Mouse (Mus musculus): ENCODE measurements at regions not wholly inside any gene's neighbourhood (a gene's known extent, or its start where the extent isn't known, plus 50 kb on each side); places are given as distances from the start of the nearest gene placed in this dataset.

DNA sequence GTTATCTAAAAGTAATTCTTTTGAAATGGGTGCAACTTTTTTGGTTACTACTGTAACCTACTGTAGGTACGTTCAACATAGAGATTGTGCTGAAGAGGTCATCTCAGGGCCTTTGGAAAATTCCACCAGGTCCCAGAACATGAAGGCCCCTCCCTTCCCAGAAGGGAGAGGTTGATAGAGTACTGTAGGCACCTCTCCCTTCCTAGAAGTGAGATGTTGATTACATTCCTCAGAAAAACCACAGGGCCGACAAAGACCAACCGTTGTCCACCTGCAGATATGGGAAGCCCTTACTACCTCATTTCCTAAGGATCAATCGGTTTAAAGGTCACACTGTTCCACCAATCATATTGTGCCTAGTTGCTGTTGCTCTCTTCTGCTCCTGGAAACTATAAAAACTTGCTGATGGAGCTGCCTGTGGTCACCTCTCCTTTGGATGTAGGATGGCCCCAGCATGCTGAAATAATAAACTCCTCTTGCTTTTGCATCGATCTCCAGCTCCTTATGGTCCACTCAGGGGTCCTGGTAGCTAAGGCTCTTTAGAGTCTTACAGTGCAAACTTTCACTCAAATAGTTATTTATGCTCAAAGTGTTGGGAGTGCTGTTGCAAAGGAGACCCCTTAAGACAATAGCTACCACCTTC, 269.2 kb downstream of the Wdr20rt start:
- Histone ChIP-seq H3K27ac (ENCODE audit: insufficient read depth, low read depth) (no peak overlapping the region), H3K27me3 (replicated peaks) (no peaks in the 10 kb centered on the region), H3K9ac (ENCODE audit: insufficient read depth, low read depth) (no peak overlapping the region), H3K4me2 (ENCODE audit: insufficient read depth, low read depth, poor library complexity, severe bottlenecking) (no peak overlapping the region), H3K4me1 (ENCODE audit: control insufficient read depth in 1 of 2, insufficient read depth in 2 of 2) (no peaks in the 10 kb centered on the region), H3K4me3 (replicated peaks in 1 of 3; ENCODE audit: low read depth in 2 of 3, low read length in 2 of 3, poor library complexity in 1 of 3) (no peak overlapping the region), H3K36me3 (replicated peaks in 1 of 2; ENCODE audit: control insufficient read depth in 1 of 2, insufficient read depth in 1 of 2, low read length in 1 of 2) (no peaks in the 10 kb centered on the region), H3K79me2 (replicated peaks; ENCODE audit: control insufficient read depth, extremely low read depth, insufficient read depth, poor library complexity, severe bottlenecking) (no peaks in the 10 kb centered on the region), H3K9me3 (replicated peaks; ENCODE audit: low read length) (peaks cover 3% of the 10 kb centered on the region)
- in situ Hi-C loops (cut with MboI; ENCODE audit: low pct_ligation_motif_present, low pct_unique_long_range_greater_than_20kb, low sequenced_read_pairs) (no loop called here), dilution Hi-C loops (cut with MboI; ENCODE audit: extremely low pct_ligation_motif_present, extremely low pct_unique_long_range_greater_than_20kb, low sequenced_read_pairs) (no loop called here)
- TF ChIP-seq ZNF384 (IDR thresholded peaks at IDR 0.05; ENCODE audit: low read depth, low read length) (no peak), UBTF (IDR thresholded peaks at IDR 0.05; ENCODE audit: low read depth, low read length) (no peak), RAD21 (IDR thresholded peaks at IDR 0.05; ENCODE audit: low read depth, low read length) (no peak), GABPA (IDR thresholded peaks at IDR 0.05; ENCODE audit: insufficient replicate concordance, low read depth, low read length) (no peak), POLR2AphosphoS2 (IDR thresholded peaks at IDR 0.05; ENCODE audit: low read depth, low read length) (no peak), MEF2A (IDR thresholded peaks at IDR 0.05; ENCODE audit: borderline replicate concordance, low read depth, low read length) (no peak), POLR2A (IDR thresholded peaks at IDR 0.05; ENCODE audit: low read depth, low read length) (no peak), ZMIZ1 (IDR thresholded peaks at IDR 0.05; ENCODE audit: low read depth, low read length) (no peak), EP300 (IDR thresholded peaks at IDR 0.05; ENCODE audit: low read length) (no peak), ZC3H11A (IDR thresholded peaks at IDR 0.05; ENCODE audit: low read depth, low read length) (no peak), TBP (conservative IDR thresholded peaks at IDR 0.05; ENCODE audit: low read depth, low read length) (no peak), JUND (conservative IDR thresholded peaks at IDR 0.05; ENCODE audit: low read depth, low read length) (no peak), BHLHE40 (IDR thresholded peaks at IDR 0.05; ENCODE audit: low read depth, low read length) (no peak), CHD2 (IDR thresholded peaks at IDR 0.05; ENCODE audit: low read length) (no peak), KAT2A (IDR thresholded peaks at IDR 0.05; ENCODE audit: insufficient replicate concordance, low read length) (no peak), MXI1 (IDR thresholded peaks at IDR 0.05; ENCODE audit: low read depth, low read length) (no peak), TCF12 (IDR thresholded peaks at IDR 0.05; ENCODE audit: low read depth, low read length) (no peak), RCOR1 (conservative IDR thresholded peaks at IDR 0.05; ENCODE audit: low read depth, low read length) (no peak), MAFK (IDR thresholded peaks at IDR 0.05; ENCODE audit: insufficient replicate concordance, low read length) (no peak)
- no peak for DNase-seq (ENCODE audit: extremely low read depth)

DNA sequence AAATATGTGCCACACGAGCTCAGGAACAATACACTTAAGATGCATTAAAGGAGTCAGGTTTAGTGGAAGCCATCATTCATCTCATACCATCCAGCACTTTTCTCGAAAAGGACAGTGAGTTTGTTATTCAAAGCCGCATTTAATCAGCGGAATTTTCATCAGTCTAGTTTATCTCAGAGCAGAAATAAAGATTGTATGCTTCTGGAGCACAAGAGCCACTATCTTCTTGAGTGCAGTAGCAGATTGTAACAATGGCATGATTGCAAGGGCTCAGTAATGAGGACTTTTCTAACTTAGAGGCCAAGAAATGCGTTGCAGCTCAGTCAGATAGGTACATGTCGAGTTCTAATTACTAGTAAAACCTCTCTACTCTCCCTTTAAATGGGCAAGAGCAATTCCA, 271.3 kb downstream of the Wdr20rt start:
- Histone ChIP-seq H3K36me3 (replicated peaks in 1 of 2; ENCODE audit: control insufficient read depth in 1 of 2, insufficient read depth in 1 of 2, low read length in 1 of 2) (no peaks in the 10 kb centered on the region), H3K9me3 (replicated peaks; ENCODE audit: low read length) (peaks cover 3% of the 10 kb centered on the region), H3K4me3 (replicated peaks in 1 of 3; ENCODE audit: low read depth in 2 of 3, low read length in 2 of 3, poor library complexity in 1 of 3) (no peak overlapping the region), H3K4me2 (ENCODE audit: insufficient read depth, low read depth, poor library complexity, severe bottlenecking) (no peak overlapping the region), H3K27me3 (replicated peaks) (no peaks in the 10 kb centered on the region), H3K9ac (ENCODE audit: insufficient read depth, low read depth) (no peak overlapping the region), H3K27ac (ENCODE audit: insufficient read depth, low read depth) (no peak overlapping the region), H3K79me2 (replicated peaks; ENCODE audit: control insufficient read depth, extremely low read depth, insufficient read depth, poor library complexity, severe bottlenecking) (no peaks in the 10 kb centered on the region), H3K4me1 (ENCODE audit: control insufficient read depth in 1 of 2, insufficient read depth in 2 of 2) (no peaks in the 10 kb centered on the region)
- TF ChIP-seq ZMIZ1 (IDR thresholded peaks at IDR 0.05; ENCODE audit: low read depth, low read length) (no peak), MXI1 (IDR thresholded peaks at IDR 0.05; ENCODE audit: low read depth, low read length) (no peak), CHD1 (IDR thresholded peaks at IDR 0.05; ENCODE audit: low read depth, low read length) (no peak), ETS1 (conservative IDR thresholded peaks at IDR 0.05; ENCODE audit: low read depth, low read length) (no peak), RAD21 (IDR thresholded peaks at IDR 0.05; ENCODE audit: low read depth, low read length) (no peak), SMC3 (IDR thresholded peaks at IDR 0.05; ENCODE audit: low read depth, low read length) (no peak), TBP (conservative IDR thresholded peaks at IDR 0.05; ENCODE audit: low read depth, low read length) (no peak), POLR2A (IDR thresholded peaks at IDR 0.05; ENCODE audit: low read depth, low read length) (no peak), E2F4 (IDR thresholded peaks at IDR 0.05; ENCODE audit: insufficient replicate concordance, low read depth, low read length) (no peak), ELF1 (IDR thresholded peaks at IDR 0.05; ENCODE audit: low read depth, low read length) (no peak), KAT2A (IDR thresholded peaks at IDR 0.05; ENCODE audit: insufficient replicate concordance, low read length) (no peak), SIN3A (IDR thresholded peaks at IDR 0.05; ENCODE audit: low read length) (no peak), ZNF384 (IDR thresholded peaks at IDR 0.05; ENCODE audit: low read depth, low read length) (no peak), CTCF (conservative IDR thresholded peaks at IDR 0.05 in 1 of 2, IDR thresholded peaks at IDR 0.05 in 1 of 2; ENCODE audit: low read depth in 2 of 2, low read length in 2 of 2) (no peak)
- DNase-seq (ENCODE audit: extremely low read depth), result no peak
- in situ Hi-C loops (cut with MboI; ENCODE audit: low pct_ligation_motif_present, low pct_unique_long_range_greater_than_20kb, low sequenced_read_pairs) (no loop called here), dilution Hi-C loops (cut with MboI; ENCODE audit: extremely low pct_ligation_motif_present, extremely low pct_unique_long_range_greater_than_20kb, low sequenced_read_pairs) (no loop called here)

All from CH12.LX (cell line).